Mouse (Mus musculus) G1E (cell line): ENCODE measurements around the gene Tex11.

Experiments used
- CTCF ChIP-seq: IDR thresholded peaks from 2 replicates; pipeline ENCODE4 v1.5.1; 2012; ENCODE audit warnings: low read depth, low read length, inconsistent platforms, mixed read lengths
- GATA1 ChIP-seq: IDR thresholded peaks from 2 replicates; pipeline ENCODE4 v1.6.1; 2012; ENCODE audit warnings: borderline replicate concordance, low read length, inconsistent platforms, mixed read lengths

DNA sequence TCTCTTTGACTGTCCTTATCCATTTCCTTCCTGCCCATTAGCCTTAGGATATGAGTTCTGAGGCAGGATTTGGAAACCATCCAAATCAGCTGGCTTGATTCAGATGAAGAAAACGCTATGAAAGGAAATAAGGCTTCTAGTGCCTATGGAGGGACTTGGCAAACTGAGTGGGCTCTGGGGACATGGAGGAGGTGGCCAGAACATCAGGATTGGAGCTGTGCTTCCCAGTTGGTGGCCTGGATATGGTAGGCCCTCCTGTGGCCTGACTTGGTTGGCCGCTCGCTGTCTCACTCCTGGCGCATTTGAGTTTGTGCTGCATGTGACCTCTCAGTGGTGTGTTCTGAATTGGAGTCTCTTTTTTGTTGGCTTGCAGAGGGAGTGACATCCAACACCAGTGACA lies 248.3 kb downstream of the Tex11 start:
- TF ChIP-seq CTCF = no peak
- TF ChIP-seq GATA1 = no peak
